Mouse (Mus musculus) urinary bladder, adult 18-20 months (tissue): ENCODE measurements around the gene Ampd3.

Experiments
- DNase-seq, 2 experiments: peaks; one replicate each; pipeline ENCODE4 v3.0.0; 2022; ENCODE audit warnings: low spot score in 2 of 2, mixed read lengths in 2 of 2

The Ampd3 gene

GRCm38 (mm10) chr7:110843916-110844874 is 76.2 kb downstream of the Ampd3 start, which contains the start of gene Rnf141:
TSS of gene Rnf141 (minus strand) at chr7:110844457.
- DNase-seq, result peak; percentile 88 to 91

DNA sequence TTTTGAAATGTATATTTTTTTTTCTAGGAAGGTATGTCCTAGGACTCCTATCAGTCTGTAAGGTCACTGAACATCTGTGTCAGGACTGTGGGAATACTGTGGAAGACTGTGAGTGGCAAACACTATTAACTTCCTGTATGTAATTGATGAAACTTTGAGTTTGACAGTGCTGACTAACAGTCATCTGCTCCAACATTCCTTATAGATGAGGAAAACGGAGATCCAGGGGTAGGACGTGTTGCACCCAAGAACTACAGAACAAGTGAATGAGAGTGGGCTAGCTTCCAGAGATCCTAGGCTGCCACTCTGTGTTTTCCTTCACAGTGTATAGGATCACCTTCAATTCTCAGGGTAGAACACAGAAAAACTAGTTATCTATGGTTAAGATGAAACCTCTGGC is 79.3 kb downstream of the Ampd3 start:
- no peak for DNase-seq

DNA sequence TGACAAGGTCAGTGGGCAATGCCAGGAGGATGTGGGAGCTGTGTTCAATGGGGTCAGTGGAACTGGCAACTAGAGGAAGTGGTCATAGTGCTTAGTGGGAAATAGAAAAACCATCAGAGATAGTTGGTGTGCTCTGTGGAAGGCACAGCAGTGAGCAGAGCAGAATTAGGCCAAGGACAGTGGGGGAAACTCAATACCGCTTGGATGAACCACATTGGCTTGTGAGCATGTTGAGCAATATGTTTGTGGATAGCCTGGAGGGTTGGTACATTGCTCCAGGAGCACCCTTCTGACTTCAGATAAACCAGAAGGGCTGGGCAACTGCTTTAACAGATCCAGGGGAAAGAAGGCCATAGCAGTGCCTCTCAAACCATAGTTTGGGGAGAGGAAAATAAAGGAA is 80.4 kb downstream of the Ampd3 start:
- DNase-seq, result no peak

- DNase-seq, result no peak
Observed at GRCm38 (mm10) chr7:110851541-110852203, 83.7 kb downstream of the Ampd3 start.

DNA sequence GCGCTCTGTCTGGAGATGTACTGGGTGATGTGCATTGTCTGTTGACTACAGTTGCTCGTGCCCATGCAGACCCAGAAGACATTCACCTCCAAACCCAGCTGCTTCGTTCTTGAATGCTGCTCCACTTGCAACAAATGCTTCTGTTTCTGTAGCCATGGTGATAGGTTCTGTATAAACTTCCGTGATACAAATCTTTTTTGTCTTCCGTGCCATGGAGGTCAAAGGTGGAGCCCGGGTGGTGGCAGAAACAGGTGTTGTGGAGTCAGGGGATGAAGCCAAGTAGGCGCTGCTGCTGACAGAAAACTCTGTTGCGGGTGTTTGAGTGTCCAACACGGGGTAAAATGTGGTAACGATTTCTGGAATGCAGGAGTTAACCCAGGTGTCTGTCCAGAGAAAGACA is 85.6 kb downstream of the Ampd3 start:
- no peak for DNase-seq

GRCm38 (mm10) chr7:110854519-110854918 is 86.5 kb downstream of the Ampd3 start:
- no peak for DNase-seq

GRCm38 (mm10) chr7:110854927-110855546 is 87.0 kb downstream of the Ampd3 start:
- no peak for DNase-seq

GRCm38 (mm10) chr7:110855604-110856003 is 87.6 kb downstream of the Ampd3 start:
- DNase-seq, result no peak

DNA sequence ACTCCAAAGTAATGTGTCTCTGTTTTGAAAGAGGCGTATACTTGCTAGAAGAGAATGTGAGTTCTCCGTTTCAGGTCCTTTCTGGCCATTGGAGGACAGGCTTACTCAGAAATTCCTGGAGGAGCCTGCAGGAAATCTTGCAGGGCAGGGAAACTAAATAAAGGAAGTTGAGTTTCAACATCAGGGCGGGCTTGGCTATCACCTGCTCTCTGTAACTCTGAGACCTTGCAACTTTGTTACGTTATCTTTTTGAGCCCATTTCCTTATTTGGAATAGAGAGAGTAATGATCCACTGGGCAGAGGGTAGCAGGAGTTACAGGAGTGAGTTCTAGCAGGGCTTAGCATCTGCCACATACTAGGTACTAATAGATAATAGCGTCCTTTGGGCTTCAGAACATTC is 92.1 kb downstream of the Ampd3 start:
- no peak for DNase-seq
